Mouse (Mus musculus): ENCODE results near the gene Ica1. TPM values are rescaled to one million over a fixed set of nuclear protein-coding genes. Genes with fewer than 3 reads are reported as not detected.

The Ica1 gene
- polyA plus RNA-seq, 2 experiments: 1.9 to 5.5 TPM

- ATAC-seq (ENCODE audit: insufficient read depth): peak; percentile 43; the same call in 1 of the 2 replicates
- H3K27me3 ChIP-seq (ENCODE audit: control insufficient read depth, insufficient read depth, low read length): no peaks in the 10 kb centered on the region
- no peak overlapping the region for H3K4me3 ChIP-seq (ENCODE audit: insufficient read depth in 1 of 2, low read depth in 2 of 2, low read length in 2 of 2)
Measured at GRCm38 (mm10) chr6:8731656-8732191, 46.6 kb downstream of the Ica1 start.

GRCm38 (mm10) chr6:8730433-8730832 lies 47.9 kb downstream of the Ica1 start:
- DNase-seq (ENCODE audit: low read depth in 3 of 3, low spot score in 3 of 3): no peak
- H3K4me3 ChIP-seq (ENCODE audit: insufficient read depth in 1 of 2, low read depth in 2 of 2, low read length in 2 of 2): no peak overlapping the region
- no peaks in the 10 kb centered on the region for H3K27me3 ChIP-seq (ENCODE audit: control insufficient read depth, insufficient read depth, low read length)
- H3K4me1 ChIP-seq (replicated peaks; ENCODE audit: control insufficient read depth in 2 of 2, insufficient read depth in 2 of 2, low read length in 1 of 2): no peaks in the 10 kb centered on the region; a peak in 1 of 4 replicates
- no peak for ATAC-seq (ENCODE audit: insufficient read depth)
- 59% methylated on average over 2 of the region's 2 CpGs for WGBS (ENCODE audit: insufficient replicate concordance)
- H3K9me3 ChIP-seq (ENCODE audit: control insufficient read depth, low read length): no peaks in the 10 kb centered on the region
- H3K27ac ChIP-seq: no peak overlapping the region
- no peak overlapping the region for H3K9ac ChIP-seq (replicated peaks)
- no peak for TF ChIP-seq EP300 (IDR thresholded peaks at IDR 0.05; ENCODE audit: low read depth)
- no peak for TF ChIP-seq CTCF (IDR thresholded peaks at IDR 0.05; ENCODE audit: low read depth)
- no peak overlapping the region for H3K4me2 ChIP-seq (ENCODE audit: low read depth)
- no peaks in the 10 kb centered on the region for H3K36me3 ChIP-seq (replicated peaks; ENCODE audit: control insufficient read depth, insufficient read depth, low read depth)

More at GRCm38 (mm10) chr6:8731656-8732191, 46.6 kb downstream of the Ica1 start:
- no peak overlapping the region for H3K9ac ChIP-seq (replicated peaks)
- no peaks in the 10 kb centered on the region for H3K9me3 ChIP-seq (ENCODE audit: control insufficient read depth, low read length)
- DNase-seq (ENCODE audit: low read depth in 3 of 3, low spot score in 3 of 3): no peak
- no peaks in the 10 kb centered on the region; a peak in 1 of 4 replicates for H3K4me1 ChIP-seq (replicated peaks; ENCODE audit: control insufficient read depth in 2 of 2, insufficient read depth in 2 of 2, low read length in 1 of 2)
- no peaks in the 10 kb centered on the region for H3K36me3 ChIP-seq (replicated peaks; ENCODE audit: control insufficient read depth, insufficient read depth, low read depth)
- whole genome bisulfite sequencing (ENCODE audit: insufficient replicate concordance): 55% methylated on average over 4 of the region's 4 CpGs
- H3K4me2 ChIP-seq (ENCODE audit: low read depth): no peak overlapping the region
- TF ChIP-seq EP300 (IDR thresholded peaks at IDR 0.05; ENCODE audit: low read depth): no peak
- no peak for TF ChIP-seq CTCF (IDR thresholded peaks at IDR 0.05; ENCODE audit: low read depth)
- no peak overlapping the region for H3K27ac ChIP-seq

GRCm38 (mm10) chr6:8727806-8728205 lies 50.5 kb downstream of the Ica1 start:
- Histone ChIP-seq H3K36me3 (replicated peaks; ENCODE audit: control insufficient read depth, insufficient read depth, low read depth) (no peaks in the 10 kb centered on the region), H3K27ac (no peak overlapping the region), H3K4me3 (ENCODE audit: insufficient read depth in 1 of 2, low read depth in 2 of 2, low read length in 2 of 2) (no peak overlapping the region), H3K27me3 (ENCODE audit: control insufficient read depth, insufficient read depth, low read length) (no peaks in the 10 kb centered on the region), H3K4me1 (replicated peaks; ENCODE audit: control insufficient read depth in 2 of 2, insufficient read depth in 2 of 2, low read length in 1 of 2) (no peaks in the 10 kb centered on the region; a peak in 1 of 4 replicates), H3K9me3 (ENCODE audit: control insufficient read depth, low read length) (no peaks in the 10 kb centered on the region), H3K9ac (replicated peaks) (no peak overlapping the region), H3K4me2 (ENCODE audit: low read depth) (no peak overlapping the region)
- 75% methylated on average over 8 of the region's 8 CpGs for WGBS (ENCODE audit: insufficient replicate concordance)
- TF ChIP-seq CTCF (IDR thresholded peaks at IDR 0.05; ENCODE audit: low read depth) (no peak), EP300 (IDR thresholded peaks at IDR 0.05; ENCODE audit: low read depth) (no peak)
- no peak for ATAC-seq (ENCODE audit: insufficient read depth)
- DNase-seq (ENCODE audit: low read depth in 3 of 3, low spot score in 3 of 3): no peak

- Histone ChIP-seq H3K27ac (no peak overlapping the region), H3K27me3 (ENCODE audit: control insufficient read depth, insufficient read depth, low read length) (no peaks in the 10 kb centered on the region), H3K9me3 (ENCODE audit: control insufficient read depth, low read length) (no peaks in the 10 kb centered on the region), H3K4me1 (replicated peaks; ENCODE audit: control insufficient read depth in 2 of 2, insufficient read depth in 2 of 2, low read length in 1 of 2) (no peaks in the 10 kb centered on the region), H3K4me2 (ENCODE audit: low read depth) (no peak overlapping the region), H3K4me3 (ENCODE audit: insufficient read depth in 1 of 2, low read depth in 2 of 2, low read length in 2 of 2) (no peak overlapping the region), H3K36me3 (replicated peaks; ENCODE audit: control insufficient read depth, insufficient read depth, low read depth) (no peaks in the 10 kb centered on the region), H3K9ac (replicated peaks) (no peak overlapping the region)
- WGBS (ENCODE audit: insufficient replicate concordance): 54% methylated on average over 1 of the region's 1 CpGs
- DNase-seq (ENCODE audit: low read depth in 3 of 3, low spot score in 3 of 3) (no peak), ATAC-seq (ENCODE audit: insufficient read depth) (no peak)
- no peak for TF ChIP-seq CTCF (IDR thresholded peaks at IDR 0.05; ENCODE audit: low read depth)
- TF ChIP-seq EP300 (IDR thresholded peaks at IDR 0.05; ENCODE audit: low read depth): no peak
Measured at GRCm38 (mm10) chr6:8725610-8726009, 52.7 kb downstream of the Ica1 start.

- no peaks in the 10 kb centered on the region for H3K27me3 ChIP-seq (ENCODE audit: control insufficient read depth, insufficient read depth, low read length)
- H3K4me2 ChIP-seq (ENCODE audit: low read depth): no peak overlapping the region
- no peaks in the 10 kb centered on the region for H3K36me3 ChIP-seq (replicated peaks; ENCODE audit: control insufficient read depth, insufficient read depth, low read depth)
- 68% methylated on average over 2 of the region's 2 CpGs for WGBS (ENCODE audit: insufficient replicate concordance)
- no peaks in the 10 kb centered on the region for H3K4me1 ChIP-seq (replicated peaks; ENCODE audit: control insufficient read depth in 2 of 2, insufficient read depth in 2 of 2, low read length in 1 of 2)
- no peak overlapping the region for H3K9ac ChIP-seq (replicated peaks)
- H3K4me3 ChIP-seq (ENCODE audit: insufficient read depth in 1 of 2, low read depth in 2 of 2, low read length in 2 of 2): no peak overlapping the region
- ATAC-seq (ENCODE audit: insufficient read depth): no peak
- H3K9me3 ChIP-seq (ENCODE audit: control insufficient read depth, low read length): no peaks in the 10 kb centered on the region
- TF ChIP-seq CTCF (IDR thresholded peaks at IDR 0.05; ENCODE audit: low read depth) (no peak), EP300 (IDR thresholded peaks at IDR 0.05; ENCODE audit: low read depth) (no peak)
- H3K27ac ChIP-seq: no peak overlapping the region
- DNase-seq (ENCODE audit: low read depth in 3 of 3, low spot score in 3 of 3): no peak
Measured at GRCm38 (mm10) chr6:8719692-8720091, 58.6 kb downstream of the Ica1 start.

All from liver, embryonic 14.5 days (tissue).